Mouse (Mus musculus) layer of hippocampus, adult 9-11 months (tissue): ENCODE measurements around the gene Asphd2.

Experiments used
- DNase-seq: peaks from one replicate; pipeline ENCODE4 v3.0.0; 2022

Gene Asphd2

DNA sequence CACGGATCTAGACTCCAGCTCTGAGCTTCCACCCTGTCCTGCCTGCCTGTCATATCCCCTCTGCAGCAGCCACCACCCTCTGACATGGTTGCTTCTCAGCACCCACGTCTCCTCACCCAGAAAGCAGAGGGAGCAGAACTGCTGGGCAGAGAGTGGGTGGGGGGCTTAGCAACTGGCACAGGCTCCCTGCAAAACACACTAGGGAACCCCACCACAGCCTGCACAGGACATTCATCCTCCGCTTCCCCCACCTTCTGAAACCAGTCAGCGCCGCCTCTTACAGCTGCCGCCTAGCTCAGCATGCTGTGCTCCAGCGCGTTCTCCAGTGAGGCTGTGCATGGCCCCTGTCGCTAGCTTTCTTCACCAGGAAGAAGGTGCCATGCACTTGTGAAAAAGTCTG, 5.3 kb downstream of the Asphd2 start:
- DNase-seq: no peak

GRCm38 (mm10) chr5:112385973-112386372, 8.7 kb downstream of the Asphd2 start:
- DNase-seq: no peak

GRCm38 (mm10) chr5:112384805-112385472, 9.7 kb downstream of the Asphd2 start:
- no peak for DNase-seq

DNA sequence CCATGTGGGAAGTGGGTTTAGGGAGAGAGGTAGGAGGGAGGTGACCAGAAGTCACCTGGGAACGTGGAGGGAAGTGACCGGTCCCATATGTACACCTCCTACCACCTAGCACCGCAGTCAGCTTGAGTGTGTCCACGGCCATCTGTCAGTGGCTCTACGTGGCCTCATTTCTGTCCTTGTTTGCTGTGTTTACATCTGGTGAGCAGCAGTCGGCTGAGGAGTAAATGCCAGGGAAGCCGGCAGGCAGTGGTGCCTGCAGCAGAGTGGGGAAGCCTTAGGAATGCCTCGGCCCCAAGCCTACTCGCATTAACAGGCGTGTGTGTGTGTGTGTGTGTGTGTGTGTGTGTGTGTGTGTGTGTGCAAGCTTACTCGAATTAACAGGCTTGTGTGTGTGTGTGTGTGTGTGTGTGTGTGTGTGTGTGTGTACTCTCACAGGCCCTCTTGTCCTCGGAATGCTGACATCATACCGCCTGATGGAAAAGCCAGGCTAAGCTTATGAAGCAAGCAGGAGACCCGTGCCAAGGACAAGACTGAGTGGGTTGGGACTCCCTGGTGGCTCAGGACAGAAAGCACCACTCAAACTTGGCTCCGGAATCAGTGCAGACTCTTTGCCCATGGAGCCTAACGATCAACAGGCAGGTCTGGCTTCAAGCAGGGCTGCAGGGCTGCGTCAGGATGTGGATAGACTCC, 11.9 kb downstream of the Asphd2 start:
- peak; percentile 83 for DNase-seq

DNA sequence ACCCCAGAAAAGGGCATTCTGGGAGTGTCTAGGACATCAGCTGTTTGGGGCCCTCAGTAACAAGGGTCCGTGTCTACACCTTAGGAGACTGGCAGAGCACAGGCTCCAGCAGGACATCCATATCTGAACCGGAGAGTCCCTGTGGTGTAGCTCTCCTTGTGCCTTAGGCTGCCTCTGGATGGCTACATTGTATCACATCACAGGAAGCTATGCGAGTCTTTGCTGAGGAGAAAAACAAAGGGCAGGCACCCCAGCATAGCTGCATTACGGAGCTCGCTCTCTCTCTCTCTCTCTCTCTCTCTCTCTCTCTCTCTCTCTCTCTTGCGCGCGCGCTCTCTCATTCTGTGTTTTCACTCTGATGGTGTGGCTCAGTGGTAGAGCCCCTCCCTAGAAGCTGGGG, 12.6 kb downstream of the Asphd2 start:
- no peak for DNase-seq

DNA sequence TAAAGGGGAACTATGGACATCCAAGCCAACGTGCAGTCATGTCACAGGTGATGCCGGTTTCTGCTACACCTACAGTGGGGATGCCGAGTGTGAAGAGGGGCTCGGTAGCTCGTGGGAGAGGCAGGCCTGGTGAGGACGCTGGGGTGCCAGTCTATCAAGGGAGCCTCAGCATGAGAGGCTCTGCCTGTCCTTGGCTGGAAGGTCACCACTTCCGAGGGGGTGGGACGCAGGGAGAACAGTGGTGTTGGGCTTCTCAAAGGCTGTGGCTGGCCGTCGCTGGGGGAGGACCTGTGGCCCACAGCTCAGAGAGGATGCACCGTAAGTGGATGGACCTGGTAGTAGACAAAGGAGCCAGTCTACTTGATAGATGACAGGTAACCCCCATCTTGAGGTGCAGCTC, 13.5 kb downstream of the Asphd2 start:
- DNase-seq: no peak

GRCm38 (mm10) chr5:112378716-112379115, 15.9 kb downstream of the Asphd2 start:
- no peak for DNase-seq

DNA sequence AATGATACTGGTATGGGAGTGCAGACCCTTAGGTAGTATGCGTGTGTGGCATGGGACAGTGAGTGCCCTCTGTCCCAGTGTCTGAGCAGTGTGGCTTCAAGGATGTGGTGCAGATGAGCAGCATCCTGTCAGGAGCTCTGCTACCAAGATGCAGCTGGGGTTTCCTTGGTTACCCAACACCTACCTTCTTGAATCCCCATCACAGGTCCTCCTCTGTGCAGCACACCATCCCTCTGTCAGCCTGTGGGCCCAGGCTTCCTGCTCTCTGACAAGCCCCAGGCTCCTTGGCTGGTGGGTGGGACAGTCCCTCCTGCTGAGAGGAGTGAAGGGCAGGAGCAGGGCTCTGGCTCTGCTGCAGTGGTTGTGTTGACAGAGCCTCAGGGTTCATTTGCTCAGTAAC, 17.3 kb downstream of the Asphd2 start:
- no peak for DNase-seq

GRCm38 (mm10) chr5:112376111-112376510, 18.6 kb downstream of the Asphd2 start:
- DNase-seq: peak; percentile 56

- peak; percentile 88 for DNase-seq
Measured at GRCm38 (mm10) chr5:112371933-112372332, 22.7 kb downstream of the Asphd2 start.

- DNase-seq: no peak
Measured at GRCm38 (mm10) chr5:112370236-112370813, 24.3 kb downstream of the Asphd2 start.

- DNase-seq: no peak
Measured at GRCm38 (mm10) chr5:112369326-112369725, 25.3 kb downstream of the Asphd2 start.

DNA sequence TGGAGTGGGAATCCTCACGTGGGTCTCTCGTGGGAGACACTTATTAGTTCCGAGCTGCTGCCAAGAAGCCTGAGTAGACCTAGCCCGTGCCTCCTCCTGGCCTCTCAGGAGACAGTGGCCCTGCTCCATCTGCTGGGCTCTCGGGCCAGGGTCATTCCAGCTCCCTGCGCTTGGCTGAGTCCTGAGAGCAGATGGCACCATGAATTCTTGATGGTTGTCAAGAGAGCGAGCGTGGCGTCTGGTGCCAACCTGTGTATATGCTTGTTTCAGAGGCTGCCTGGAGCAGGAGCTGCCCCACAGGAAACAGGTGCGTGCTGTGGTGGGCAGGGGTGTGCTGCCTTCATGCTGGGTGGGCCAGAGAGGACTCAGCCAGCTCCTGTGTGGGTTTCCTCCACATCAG, 26.0 kb downstream of the Asphd2 start:
- no peak for DNase-seq

GRCm38 (mm10) chr5:112367929-112368328, 26.7 kb downstream of the Asphd2 start:
- no peak for DNase-seq

DNA sequence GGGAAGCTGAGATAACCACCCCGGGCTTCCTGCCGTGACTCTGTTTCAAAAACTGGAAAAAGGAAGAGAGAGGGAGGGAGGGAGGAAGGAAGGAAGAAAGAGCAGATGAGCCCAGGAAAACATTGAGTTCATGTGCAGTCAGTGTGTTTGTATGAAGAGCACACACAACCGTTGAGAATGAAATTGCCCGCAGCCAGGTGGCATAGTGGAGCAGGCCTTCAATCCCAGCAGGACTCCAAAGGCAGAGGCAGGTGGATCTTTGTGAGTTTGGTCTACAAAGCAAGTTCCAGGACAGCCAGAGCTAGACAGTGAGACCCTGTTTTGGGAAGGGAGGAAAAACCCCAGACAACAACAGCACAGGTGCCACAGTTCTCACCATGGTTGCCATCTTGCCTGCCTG, 27.3 kb downstream of the Asphd2 start:
- DNase-seq: no peak

- DNase-seq: no peak
Measured at GRCm38 (mm10) chr5:112366879-112367278, 27.8 kb downstream of the Asphd2 start.

DNA sequence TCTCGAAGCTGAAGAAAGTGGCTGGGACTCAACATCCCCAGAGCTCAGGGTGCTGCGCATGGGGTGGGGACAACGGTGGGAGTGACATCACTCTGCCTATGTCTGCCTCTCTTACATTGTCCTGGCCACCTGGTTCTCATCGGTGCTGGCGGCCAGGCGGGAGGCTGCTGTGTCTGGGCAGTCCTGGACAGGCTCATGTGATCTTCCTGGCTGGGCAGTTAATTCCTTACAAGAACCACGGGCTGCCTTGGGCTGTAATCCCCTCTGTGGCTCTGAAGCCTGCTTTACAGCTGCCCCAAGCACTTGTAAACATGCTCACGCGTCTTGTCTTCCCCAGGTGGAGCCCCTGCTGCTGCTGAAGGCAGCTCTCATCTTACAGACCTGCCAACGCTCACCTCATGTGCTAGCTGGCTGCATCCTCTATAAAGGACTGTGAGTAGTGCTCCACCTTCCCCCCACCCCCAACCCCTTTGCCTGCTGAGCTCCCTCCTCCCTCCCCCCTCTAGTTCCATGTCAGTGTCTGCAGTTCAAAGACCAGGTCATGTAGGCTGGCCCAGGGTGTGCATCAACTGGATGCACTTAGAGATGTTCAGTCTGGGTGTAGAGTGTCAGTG, 30.4 kb downstream of the Asphd2 start:
- DNase-seq: no peak

DNA sequence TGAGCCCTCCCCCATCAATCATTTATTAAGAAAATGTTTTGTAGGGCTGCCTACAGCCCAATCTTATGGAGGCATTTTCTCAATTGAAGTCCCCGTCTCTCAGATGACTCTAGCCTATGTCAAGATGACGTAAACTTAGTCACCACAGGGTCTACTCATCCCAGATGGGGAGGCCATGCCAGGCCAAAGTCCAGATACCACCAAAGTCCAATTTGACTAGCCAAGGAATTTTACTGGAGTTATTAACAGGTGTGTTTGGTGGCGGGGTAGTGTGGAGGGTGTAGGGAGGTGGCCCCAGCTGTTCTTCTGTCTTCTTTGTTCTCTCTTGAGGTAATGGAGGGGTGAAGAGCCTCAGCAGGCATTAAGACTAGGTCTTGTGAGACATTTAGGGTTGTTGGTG, 34.6 kb downstream of the Asphd2 start:
- DNase-seq: no peak

GRCm38 (mm10) chr5:112359520-112359919, 35.1 kb downstream of the Asphd2 start:
- no peak for DNase-seq

- DNase-seq: no peak
Measured at GRCm38 (mm10) chr5:112356322-112356721, 38.3 kb downstream of the Asphd2 start.

- DNase-seq: no peak
Measured at GRCm38 (mm10) chr5:112355910-112356309, 38.8 kb downstream of the Asphd2 start, which contains the start of gene Gm6583. Gene Gm6583, minus strand, starts transcription at chr5:112356033.

GRCm38 (mm10) chr5:112355493-112355892, 39.2 kb downstream of the Asphd2 start:
- peak; percentile 56 for DNase-seq

DNA sequence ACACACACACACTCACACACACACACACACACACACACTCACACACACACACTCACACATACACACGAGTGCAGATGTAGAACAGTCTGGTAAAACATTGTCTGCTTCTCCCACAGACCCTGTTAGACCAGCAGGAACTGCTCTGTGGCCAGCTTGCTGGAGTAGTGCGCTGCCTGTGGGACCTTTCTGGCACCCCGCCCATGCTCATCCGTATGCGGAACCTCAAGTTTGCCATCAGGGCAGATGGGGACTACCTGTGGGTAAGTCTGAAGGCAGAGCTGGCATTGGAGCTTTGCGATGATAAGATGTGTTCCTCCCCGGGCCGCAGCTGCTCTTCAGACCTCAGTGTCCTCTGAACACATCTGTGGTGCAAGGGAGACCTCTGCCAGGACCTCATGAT, 45.5 kb downstream of the Asphd2 start:
- no peak for DNase-seq
